Mouse (Mus musculus) frontal cortex, adult (tissue): Measurements from ENCODE around the gene Slc2a1.

ENCODE experiments used
- ATAC-seq: cut with Nextera tagmentation; 2 replicates; pipeline ENCODE4 v1.9.2; 2017; ENCODE audit warnings: mild to moderate bottlenecking, moderate library complexity, mixed read lengths; ENCODE audit not compliant: low TSS enrichment

Slc2a1 gene

DNA sequence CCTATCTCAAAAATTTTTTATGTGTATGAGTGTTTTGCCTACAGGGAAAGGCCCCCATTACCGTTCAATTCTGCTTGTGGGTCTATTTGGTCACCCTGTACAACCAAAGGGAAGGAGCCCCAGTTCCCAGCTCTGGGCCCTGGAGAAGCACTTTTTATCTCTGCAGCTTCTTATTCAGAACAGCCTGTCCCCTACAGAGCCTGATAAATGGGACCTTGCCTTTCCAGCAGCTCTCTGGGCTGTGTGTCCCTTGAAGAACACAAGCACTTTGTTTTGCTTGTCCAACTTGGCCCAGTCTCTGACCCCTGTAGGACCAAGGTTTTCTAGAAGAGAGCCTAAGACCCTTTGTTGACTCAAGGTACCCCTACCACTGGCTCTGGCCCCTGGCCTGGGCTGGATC, 20.6 kb downstream of the Slc2a1 start:
- no peak for ATAC-seq

DNA sequence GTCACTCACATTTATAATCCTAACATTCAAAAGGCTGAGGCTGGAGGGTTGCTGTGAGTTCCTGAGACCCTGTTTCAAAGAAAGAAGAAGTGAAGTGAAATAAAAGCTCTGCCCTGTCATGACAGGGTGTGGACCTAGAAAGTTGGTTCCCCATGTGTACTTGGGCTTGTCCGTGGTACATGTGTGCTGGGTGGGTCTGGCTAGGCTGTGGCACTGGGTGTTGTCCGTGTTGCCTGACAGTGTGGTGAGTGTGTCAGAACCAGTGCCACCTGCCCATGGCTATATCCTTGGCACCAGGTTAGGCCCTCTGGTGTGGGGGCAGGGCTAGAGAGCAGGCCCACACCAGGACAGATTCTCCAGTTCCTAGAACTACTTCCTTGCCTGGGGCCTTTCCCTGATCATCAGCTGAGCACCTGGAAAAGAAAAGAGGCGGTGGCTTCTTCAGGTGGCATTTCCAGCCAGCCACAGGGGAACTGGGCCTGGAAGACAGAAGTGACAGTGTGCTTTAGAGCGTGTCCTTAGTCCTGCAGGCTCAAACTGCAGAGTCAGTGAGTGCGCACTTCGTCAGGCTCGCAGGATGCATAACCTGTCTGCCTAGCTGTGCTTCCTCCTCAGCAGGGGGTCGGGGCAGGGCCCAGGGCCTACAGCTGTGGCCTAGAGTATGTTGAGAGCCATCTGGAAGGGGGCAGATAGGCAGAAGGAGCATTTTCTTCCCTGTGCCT, 22.8 kb downstream of the Slc2a1 start:
- ATAC-seq = no peak

DNA sequence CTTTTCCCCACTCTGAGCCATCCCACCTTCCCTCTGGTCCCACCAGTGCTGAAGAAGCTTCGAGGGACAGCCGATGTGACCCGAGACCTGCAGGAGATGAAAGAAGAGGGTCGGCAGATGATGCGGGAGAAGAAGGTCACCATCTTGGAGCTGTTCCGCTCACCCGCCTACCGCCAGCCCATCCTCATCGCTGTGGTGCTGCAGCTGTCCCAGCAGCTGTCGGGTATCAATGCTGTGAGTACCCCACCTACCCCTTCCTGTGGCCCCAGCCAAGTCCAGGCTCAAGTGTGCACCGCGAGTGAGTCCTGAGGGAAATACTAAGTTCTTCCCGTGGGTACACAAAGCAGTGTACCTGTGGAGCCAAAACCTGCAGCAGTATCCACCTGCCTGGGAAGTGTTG, 24.8 kb downstream of the Slc2a1 start:
- no peak for ATAC-seq

DNA sequence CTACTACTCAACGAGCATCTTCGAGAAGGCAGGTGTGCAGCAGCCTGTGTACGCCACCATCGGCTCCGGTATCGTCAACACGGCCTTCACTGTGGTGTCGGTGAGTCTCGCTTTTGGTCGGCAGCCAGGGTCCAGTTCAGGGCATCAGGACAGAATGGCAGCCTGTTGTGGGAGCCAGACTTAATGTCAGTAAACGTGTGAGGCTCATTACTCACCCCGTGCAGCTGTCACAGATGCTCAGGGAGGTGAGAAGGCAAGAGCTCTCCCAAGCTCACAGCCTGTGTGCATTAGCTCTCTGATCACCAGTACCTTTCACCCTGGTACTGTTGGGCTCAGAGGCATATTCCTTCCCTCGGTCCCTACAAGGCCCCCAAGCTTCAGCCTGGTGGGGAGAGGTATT, 25.3 kb downstream of the Slc2a1 start:
- ATAC-seq = no peak

DNA sequence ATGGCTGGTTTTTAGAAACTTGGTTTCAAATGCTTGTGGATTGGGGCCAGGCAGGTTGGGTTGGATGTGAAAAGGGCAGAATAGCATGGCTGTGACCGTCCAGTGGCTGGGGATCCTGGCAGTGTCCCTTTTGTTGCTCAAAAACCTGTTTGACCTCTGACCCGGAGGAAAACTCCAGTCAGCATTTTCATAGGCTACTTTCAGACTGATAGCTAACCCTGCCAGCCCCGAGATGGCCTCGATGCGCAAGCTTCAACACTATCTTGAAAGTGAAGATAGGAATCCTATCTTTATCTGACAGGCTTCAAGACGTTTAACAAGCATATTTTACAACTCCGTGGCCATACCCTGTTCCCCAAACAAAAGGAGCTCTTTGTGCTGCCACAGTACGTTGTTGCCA, 28.8 kb downstream of the Slc2a1 start:
- ATAC-seq = no peak

DNA sequence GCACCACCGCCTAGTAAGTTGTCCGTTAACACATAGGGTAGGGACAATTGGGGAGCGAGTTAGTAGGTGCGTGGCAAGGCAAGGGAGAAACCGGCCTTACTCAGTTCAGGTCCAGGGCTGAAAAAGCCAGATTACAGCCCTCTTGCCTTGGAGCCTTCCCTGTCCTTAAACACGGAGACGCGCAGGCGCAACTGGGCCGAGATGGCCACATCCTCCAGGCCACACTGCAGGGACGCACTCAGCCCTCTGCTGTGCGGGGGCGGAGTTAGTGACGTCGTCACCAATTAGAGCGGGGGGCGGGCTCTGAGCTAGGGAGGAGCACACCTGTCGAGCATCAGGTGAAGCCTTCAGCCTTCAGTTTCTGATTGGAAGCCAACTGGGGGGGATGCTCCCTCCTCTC, 29.7 kb downstream of the Slc2a1 start:
- ATAC-seq = peak; percentile 66

DNA sequence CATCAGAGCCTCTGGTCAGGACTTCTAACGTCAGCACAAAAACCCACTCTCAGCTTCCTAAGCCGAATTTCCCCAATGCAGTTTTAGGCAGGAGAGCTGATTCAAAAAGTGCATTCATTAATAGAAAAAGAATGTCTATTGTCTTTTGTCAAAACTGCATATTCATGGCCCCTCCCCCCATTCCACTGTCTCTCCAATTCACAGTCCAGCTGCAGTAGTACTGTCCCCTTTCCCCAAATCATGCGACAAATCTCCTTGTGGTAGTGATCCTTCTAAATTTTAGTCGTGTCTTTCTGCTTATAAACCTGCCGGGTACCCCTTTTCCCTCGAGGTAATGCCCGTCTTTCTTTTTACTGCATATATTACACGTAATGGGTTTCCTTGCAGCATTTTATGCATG, 30.3 kb downstream of the Slc2a1 start:
- ATAC-seq = no peak

DNA sequence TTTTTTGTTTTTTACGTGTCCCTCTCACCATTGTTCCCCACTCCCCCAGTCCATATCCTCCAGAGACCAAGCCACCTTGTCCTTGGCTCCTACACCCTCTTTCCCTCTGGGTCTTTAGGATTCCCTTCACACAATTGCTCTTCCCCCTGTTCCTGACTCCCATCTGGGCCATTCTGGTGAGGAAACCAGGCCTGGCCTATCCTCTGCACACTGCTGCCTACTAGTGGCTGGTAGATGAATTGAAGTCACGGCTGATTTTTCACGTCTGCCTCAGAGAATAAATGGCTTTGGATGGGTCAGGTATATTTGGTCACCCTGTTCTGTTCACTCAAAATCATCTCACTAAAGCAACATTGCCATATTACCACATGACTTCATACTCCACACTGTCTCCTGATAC, 31.6 kb downstream of the Slc2a1 start:
- ATAC-seq = no peak

DNA sequence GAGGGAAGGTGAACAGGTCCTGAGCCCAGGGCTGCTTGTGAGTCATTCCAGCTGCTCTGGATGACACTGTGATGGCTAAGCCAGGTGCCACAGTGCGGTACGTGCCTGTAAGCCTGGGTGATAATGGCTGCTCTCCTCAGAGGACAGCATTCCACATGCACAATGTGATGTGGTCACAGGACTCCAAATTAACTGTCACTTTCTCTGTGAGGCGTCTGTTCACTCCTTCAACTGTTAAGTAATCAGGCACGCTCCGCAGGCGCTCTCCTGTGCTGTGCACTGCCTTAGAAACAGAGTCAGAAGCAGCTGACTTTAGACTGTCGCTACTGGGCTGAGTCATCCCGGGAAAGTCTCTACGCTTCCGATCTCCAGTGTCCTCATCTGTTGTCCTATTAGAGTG, 32.7 kb downstream of the Slc2a1 start:
- peak; percentile 68 for ATAC-seq

DNA sequence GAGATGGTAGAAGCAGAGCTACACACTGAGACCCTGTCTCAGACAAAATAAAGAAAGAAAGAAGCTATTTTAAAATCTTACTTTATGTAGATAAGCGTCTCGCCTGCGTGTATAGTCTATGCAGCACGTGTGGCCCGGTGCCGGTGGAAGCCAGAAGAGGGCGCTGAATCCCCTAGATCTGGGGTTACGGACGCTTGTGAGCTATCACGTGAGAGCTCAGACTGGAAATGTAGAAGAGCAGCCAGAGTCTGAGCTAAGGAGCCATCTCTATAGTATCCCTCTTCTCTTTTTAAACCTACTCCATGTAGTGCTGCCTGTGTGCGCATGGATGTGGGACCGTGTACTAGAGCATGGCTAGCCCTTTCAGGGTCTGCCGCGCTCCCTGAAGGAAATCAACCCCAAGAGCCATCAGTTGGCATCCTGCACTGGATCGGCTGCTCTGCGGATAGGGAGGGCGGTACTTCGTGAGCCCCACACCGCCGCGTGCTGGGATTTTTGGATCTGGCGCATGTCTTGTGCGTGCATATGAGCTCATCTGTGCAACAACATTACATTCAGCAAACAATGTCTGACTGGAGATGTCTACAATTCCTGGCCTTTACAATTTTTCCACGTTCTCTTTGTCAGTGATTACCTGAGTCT, 33.8 kb downstream of the Slc2a1 start:
- ATAC-seq = peak; percentile 38; the same call in 1 of the 2 replicates

DNA sequence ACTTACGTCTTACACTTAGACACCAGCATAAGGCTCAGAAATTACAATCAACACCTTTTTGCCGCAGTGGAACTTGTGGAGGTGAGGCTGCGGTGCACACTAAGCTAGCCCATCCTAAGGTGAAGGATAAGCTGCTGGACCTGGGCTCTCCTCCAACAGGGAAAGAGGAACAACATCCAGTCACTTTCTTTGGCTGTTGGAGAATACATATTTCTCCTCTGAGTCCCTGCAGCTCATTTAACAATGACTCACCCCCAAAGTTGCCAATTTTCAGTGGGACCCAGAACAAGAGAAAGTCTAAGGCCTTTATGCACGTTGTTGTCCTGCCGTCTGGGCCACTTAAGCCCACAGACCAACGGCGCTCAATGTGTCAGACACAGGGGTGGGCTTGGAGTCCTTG, 38.3 kb downstream of the Slc2a1 start:
- no peak for ATAC-seq

DNA sequence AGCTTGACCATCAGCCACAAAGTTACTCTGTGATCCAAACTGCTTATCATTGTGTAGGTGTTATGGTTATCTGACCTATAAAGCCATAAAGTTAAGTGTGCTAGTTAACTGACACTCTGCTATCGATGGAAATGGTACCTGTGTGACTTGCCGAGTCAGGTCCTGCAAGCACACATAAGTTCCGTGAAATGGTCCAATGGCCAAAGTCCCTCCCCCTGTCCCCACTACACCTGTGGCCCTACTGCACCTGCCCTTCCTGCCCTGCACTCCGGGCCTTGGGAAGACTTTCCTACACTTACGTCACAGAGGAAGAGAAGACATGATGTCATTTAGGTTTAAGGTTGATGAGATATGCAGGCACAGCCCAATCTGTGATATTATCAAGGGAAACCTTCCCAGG, 38.8 kb downstream of the Slc2a1 start:
- ATAC-seq = no peak

DNA sequence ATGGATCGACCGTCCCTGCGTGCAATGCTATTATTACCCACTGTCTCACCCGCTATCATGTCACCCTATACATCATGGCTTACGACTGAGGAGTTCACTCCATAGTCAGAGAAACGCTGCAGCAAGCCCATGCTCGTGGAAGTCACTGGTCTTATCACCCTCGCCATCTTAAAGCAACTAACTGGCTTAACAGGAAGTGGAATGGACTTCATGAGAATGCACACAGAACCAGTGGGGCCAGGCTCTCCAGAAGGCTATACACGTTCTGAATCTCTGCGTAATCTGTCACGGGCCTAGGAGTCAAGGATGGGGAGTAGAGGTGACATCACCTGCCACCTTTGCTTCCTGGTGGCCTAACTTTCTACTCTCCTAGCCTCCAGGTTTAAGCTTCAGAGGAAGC, 40.2 kb downstream of the Slc2a1 start:
- ATAC-seq = no peak

DNA sequence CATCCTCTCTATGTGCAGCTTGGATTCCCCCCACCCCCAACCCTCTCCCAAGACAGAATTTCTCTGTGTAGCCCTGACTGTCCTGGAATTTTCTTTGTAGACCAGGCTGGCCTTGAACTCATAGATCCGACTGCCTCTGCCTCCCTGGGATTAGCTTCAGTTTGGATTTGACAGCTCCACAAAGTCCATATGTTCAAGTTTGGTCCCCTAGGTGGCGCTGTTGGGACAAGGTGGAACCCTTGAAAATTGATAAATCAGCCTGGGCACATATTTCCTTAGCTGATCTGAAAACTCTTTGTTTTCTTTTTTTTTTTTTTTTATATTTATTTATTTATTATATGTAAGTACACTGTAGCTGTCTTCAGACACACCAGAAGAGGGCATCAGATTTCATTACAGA, 48.7 kb downstream of the Slc2a1 start:
- ATAC-seq = no peak

DNA sequence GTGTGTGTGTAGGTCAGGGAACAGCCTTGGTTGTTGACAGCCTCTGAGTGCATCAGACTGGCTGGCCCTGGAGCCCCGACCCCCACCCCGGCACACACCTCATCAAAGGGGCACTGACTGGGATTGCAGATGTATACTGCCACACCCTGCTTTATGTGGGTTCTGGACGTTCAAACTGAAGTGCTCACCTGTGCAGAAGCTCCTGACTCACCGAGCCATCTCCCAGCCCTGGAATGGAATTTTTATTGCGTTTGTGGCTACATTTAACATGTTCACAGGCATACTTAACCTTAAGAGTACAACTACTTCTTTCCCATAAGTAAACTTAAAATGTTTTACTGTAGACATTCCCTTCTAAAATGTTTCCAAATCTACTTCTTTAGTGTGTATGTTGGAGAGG, 49.4 kb downstream of the Slc2a1 start:
- no peak for ATAC-seq

DNA sequence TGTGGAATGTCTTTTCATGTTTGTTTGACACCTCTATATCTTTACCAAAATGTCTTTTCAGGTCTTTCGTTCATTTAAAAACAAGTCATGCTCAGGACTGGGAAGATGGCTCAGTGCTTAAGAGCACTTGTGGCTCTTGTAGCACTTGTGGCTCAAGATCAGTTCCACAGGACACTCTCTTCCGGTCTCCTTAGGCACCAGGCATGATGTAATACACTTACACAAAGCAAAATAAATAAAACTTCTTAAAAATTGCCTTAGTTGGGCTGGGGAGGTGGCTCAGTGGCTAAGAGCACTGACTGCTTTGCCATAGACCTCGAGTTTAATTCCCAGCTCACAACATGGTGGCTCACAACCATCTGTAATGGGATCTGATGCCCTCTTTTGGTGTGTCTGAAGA, 52.8 kb downstream of the Slc2a1 start:
- no peak for ATAC-seq

DNA sequence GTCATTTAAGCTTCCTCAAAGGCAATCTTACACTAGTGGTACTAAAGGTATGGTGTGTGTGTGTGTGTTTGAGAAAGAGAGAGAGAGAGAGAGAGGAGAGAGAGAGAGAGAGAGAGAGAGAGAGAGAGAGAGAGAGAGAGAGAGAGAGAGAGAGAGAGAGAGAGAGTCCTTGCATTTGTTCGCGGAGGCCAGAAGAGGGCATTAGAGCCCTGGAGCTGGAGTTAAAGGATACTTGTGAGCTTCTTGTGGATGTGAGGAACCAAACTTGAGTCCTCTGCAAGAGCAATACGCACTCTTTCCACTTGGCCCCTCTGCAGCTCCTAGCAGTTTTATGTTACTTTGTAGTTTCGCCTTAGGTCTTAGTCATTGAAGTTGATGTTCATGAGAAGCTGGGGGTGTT, 54.5 kb downstream of the Slc2a1 start:
- no peak for ATAC-seq

DNA sequence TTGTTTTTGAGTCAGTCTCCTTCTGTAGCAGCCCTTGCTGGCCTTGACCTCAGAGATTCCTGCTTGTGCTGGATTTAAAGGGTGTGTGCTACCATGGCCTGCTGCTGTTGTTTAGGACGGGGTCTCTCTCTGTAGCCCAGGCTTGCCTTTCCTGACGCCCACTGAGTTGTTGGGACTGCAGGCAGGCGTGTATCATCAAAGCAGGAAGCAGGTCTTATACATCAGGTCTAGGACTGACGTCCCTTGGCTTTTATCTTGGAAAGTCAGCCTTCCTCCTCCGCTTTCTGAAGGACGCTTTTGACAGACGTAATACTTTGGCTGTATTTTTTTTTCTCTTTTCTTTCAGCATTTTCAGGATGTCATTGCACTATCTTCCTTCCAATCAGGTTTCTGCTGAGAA, 57.4 kb downstream of the Slc2a1 start:
- no peak for ATAC-seq

DNA sequence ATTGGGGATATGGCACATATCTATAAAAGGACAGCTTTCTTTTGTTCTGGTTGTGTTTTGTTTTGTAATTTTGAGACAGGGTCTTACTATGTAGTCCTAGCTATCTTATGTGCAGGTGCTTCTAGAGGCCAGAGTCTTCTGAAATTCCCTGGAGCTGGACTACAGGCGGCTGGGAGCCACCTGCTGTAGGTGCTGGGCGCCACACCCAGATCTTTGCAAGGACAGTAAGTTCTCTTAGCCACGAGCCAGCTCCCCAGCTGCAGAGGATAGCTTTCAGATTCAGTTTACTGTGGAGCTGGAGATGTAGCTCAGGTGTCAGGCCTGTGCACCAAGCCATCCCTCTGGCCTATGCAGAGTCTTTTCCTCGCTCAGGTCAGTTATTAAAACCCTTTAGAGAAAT, 58.6 kb downstream of the Slc2a1 start:
- ATAC-seq = no peak

DNA sequence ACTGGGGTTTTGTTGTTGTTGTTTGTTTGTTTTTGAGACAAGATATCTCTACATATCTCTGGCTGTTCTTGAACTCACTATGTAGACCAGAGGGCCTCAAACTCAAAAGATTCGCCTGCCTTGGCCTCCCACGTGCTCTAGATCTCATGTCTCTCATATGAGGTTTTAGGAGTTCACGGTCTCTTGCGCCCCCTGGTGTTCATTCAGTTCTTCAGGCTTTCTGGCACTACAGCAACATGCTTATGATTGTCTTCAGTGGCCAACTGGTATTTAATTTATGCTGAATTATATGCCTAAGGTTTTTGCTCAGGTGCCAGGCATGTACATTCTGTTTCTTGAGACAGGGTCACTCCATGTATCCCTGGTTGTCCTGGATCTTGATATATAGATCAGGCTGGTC, 59.2 kb downstream of the Slc2a1 start:
- ATAC-seq = peak; percentile 73; the same call in 1 of the 2 replicates

DNA sequence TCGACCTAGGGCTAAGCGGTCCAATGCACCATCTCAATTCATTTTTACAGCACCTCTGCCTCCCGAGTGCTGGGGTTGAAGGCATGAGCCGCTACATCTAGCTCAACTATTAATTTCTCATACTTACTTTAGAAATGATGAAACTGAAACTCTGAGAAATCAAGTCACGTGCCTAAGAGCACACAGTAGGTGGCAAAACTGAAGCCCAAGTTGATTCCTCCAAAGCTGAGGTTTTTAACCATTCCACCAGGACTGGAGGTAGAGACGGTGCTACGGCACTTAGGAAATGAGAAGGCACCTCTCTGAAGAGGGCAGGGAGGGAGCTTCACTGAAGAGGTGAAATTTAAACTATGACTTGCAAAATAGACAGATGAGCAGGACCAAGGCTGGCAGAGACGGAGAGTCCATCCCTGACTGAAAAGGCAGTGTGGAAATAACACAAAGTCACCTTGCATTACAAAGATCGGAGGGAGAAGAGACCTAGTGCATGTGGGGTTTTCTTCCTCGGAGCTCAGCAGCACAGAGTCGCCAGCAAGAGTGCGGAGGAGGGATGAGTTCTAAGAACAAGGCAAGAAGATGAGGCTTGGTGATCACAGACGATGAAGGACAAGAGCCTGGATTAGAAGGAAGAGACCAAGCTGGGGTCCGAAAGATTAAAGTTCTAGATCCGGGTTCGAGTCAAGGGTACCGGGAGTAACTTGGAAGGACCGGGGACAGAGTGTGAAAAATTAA, 64.6 kb downstream of the Slc2a1 start:
- peak; percentile 44; the same call in 1 of the 2 replicates for ATAC-seq

DNA sequence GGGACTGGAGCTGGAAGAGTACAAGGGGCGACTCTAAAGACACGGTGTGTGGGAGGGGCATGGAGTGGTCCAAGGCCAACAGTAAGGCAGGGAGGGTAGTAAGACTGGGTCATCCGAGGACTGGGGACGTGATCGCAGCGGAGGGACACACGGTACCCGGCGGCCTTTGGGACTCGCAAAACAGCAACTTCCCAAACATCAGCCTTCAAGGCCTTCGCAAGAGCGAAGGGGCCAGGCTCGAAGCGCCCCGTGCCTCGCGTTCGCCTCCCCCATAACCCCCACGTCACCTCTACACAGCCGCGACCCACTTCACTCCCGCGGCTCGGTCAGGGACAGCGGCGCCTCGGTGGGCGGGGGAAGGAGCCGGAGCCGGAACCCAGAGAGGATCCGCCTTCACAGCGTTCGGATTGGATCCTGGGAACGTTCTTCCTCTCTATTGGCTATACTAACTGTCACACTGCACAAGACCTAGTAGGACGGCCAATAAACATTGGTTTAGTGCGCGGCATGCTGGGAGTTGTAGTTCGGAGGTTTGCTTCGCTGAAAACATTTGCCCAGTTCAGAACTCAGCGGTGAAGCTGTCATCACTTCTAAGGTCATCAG, 65.4 kb downstream of the Slc2a1 start, which contains the start of gene Zfp691:
Zfp691 (minus strand) TSS at position 345 of the 603 bp plus-strand sequence.
- peak; percentile 100 for ATAC-seq

DNA sequence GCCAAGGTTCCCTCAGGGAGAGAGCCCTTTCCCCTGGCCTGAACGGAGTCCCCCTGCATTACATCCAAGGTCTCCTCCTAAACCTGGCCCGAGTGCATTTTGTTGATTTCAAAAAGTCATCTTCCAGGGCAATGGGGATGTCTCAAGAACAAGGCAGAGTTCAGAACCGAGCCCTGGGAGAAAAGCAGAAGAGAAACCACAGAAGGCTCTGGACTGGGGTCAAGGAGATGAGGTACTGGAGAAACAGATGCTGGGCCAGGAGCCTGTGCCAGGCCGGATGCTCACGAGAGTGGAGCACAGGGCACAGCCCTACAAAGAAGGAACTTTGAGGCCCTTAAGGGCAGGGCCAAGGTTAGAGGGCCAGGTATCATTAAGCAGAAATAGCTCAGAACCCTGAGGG, 69.2 kb downstream of the Slc2a1 start:
- ATAC-seq = no peak
